In the genomic region with DNA sequence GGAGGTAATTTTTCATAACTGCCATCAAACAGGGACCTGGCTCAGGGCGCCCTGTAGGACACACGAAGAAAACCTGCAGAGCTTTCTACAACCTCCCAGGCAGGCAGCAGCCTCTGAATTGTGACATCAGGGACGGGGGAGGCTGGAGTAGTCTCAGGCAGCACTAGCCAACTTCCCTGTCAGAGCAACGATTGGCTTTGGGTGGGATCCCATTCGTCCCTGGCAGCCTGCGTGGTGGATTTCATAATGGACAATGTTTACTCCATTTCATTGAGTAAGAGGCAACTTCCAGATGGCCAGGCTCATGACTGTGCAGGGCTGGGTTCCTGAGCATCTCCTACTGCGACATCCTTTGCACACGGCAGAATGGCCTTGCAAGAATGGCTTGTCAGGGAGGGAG, we compare ENCODE assay signal across 9 mouse cellular contexts. TPM values are rescaled to one million over a fixed set of nuclear protein-coding genes. Genes with fewer than 3 reads are reported as not detected.
DNase-seq lines count a peak whose midpoint lies in the region; ATAC-seq and TF ChIP-seq lines count a peak whose summit lies in the region.
"Had no signal": no experiment of that assay in that cellular context is flagged by ENCODE, and none has a peak within 500 bp of the region (broad histone marks: within the 10 kb centered on the region; RNA-seq: fewer than 3 reads in every experiment).

No protein-coding gene starts in this region.

- no peaks in the 10 kb centered on the region for H3K9me3 ChIP-seq in liver, embryonic 11.5 days (ENCODE audit: control insufficient read depth, low read length)
- H3K9me3 ChIP-seq in heart, postnatal 0 days (replicated peaks; ENCODE audit: control insufficient read depth, low read length) = no peaks in the 10 kb centered on the region
- H3K9me3 ChIP-seq: heart, embryonic 15.5 days had no signal

- H3K27me3 ChIP-seq in liver, embryonic 11.5 days (replicated peaks; ENCODE audit: control insufficient read depth, insufficient read depth, low read length) = no peaks in the 10 kb centered on the region
- H3K27me3 ChIP-seq in heart, postnatal 0 days (ENCODE audit: control insufficient read depth, insufficient read depth, low read length) = no peaks in the 10 kb centered on the region
- H3K27me3 ChIP-seq: heart, embryonic 15.5 days had no signal

- TF ChIP-seq EP300 in heart, postnatal 0 days (IDR thresholded peaks at IDR 0.05; ENCODE audit: low read depth) = no peak

- H3K4me1 ChIP-seq in liver, embryonic 11.5 days (replicated peaks; ENCODE audit: control insufficient read depth, insufficient read depth, low read length) = no peaks in the 10 kb centered on the region
- 0 out of 2 replicates have a peak, but pooled peaks cover 15% of the 10 kb centered on the region for H3K4me1 ChIP-seq in heart, postnatal 0 days (ENCODE audit: control insufficient read depth, insufficient read depth)

- no peak overlapping the region for H3K9ac ChIP-seq in liver, embryonic 11.5 days (ENCODE audit: low read depth, low read length)
- H3K9ac ChIP-seq in heart, postnatal 0 days (replicated peaks; ENCODE audit: low read depth, low read length) = no peak overlapping the region
- H3K9ac ChIP-seq: heart, embryonic 15.5 days had no signal

- H3K36me3 ChIP-seq in liver, embryonic 11.5 days (ENCODE audit: control insufficient read depth, insufficient read depth, low read length) = no peaks in the 10 kb centered on the region
- no peaks in the 10 kb centered on the region for H3K36me3 ChIP-seq in heart, postnatal 0 days (replicated peaks; ENCODE audit: control insufficient read depth, insufficient read depth, low read length)
- H3K36me3 ChIP-seq: heart, embryonic 15.5 days had no signal

- intact Hi-C loops in left cerebral cortex, postnatal 36 days (cut with DNase I) = no loop called here

- no peak overlapping the region for H3K4me3 ChIP-seq in liver, embryonic 11.5 days (ENCODE audit: low read depth, low read length)
- no peak overlapping the region for H3K4me3 ChIP-seq in heart, postnatal 0 days (ENCODE audit: low read depth, low read length)
- H3K4me3 ChIP-seq: heart, embryonic 15.5 days had no signal

- TF ChIP-seq CTCF in heart, postnatal 0 days (IDR thresholded peaks at IDR 0.05; ENCODE audit: low read depth) = no peak

- H3K4me2 ChIP-seq in liver, embryonic 11.5 days = no peak overlapping the region
- H3K4me2 ChIP-seq in heart, postnatal 0 days (ENCODE audit: low read depth, low read length) = no peak overlapping the region
- H3K4me2 ChIP-seq: heart, embryonic 15.5 days had no signal

- ATAC-seq in liver, embryonic 11.5 days (replicated peaks; ENCODE audit: low FRiP score) = no peak
- ATAC-seq in common myeloid progenitor, adult 5-6 weeks (replicated peaks; ENCODE audit: low read depth, poor library complexity, severe bottlenecking) = peak; percentile 92
- peak; percentile 48 for ATAC-seq in heart, postnatal 0 days (ENCODE audit: insufficient read depth, low read depth)

- DNase-seq in liver = peak; percentile 24
- DNase-seq in liver, embryonic 11.5 days (ENCODE audit: low spot score) = no peak
- DNase-seq in heart, postnatal 0 days (ENCODE audit: low spot score) = no peak
- DNase-seq in left cerebral cortex, postnatal 36 days (ENCODE audit: low spot score in 2 of 2) = peak; percentile 87 to 90
- peak; percentile 62 for DNase-seq in ovary, adult 18-20 months (ENCODE audit: low spot score)
- no peak for DNase-seq in yolk sac, embryonic 10.5 days (ENCODE audit: low spot score)
- DNase-seq in T-cell, adult 2 months (ENCODE audit: low spot score) = no peak

- WGBS in liver, embryonic 11.5 days = 68% methylated on average over 8 of the region's 8 CpGs
- WGBS in heart, postnatal 0 days = 67% methylated on average over 8 of the region's 8 CpGs

- H3K27ac ChIP-seq in liver, embryonic 11.5 days (ENCODE audit: low read depth, low read length) = no peak overlapping the region
- H3K27ac ChIP-seq in heart, postnatal 0 days (ENCODE audit: low read depth) = no peak overlapping the region

RNA-seq across cellular contexts. Expression of a gene that starts 21.6 kb away (rescaled TPM):
- polyA plus RNA-seq in liver, embryonic 11.5 days (2014; fragmentation: Nextera tagmentation; extraction: Ambion mirVana) = 1.1 and 1.8 TPM in 2 replicates
- total RNA-seq in common myeloid progenitor, adult 5-6 weeks (2017) = 1.4 TPM in 1 of 2 replicates, not detected in the other
- total RNA-seq in heart, postnatal 0 days (2014; rRNA removed; ENCODE audit: low replicate concordance) = 7.3 and 12.7 TPM in 2 replicates
- polyA plus RNA-seq in heart, postnatal 0 days (2015; fragmentation: Nextera tagmentation; extraction: Ambion mirVana) = 1.6 and 1.9 TPM in 2 replicates
- 10 to 100 TPM; 14.2 to 26.7 TPM for total RNA-seq in left cerebral cortex, postnatal 36 days (2021)

RNA-seq across cellular contexts. Expression of a gene that starts 30.8 kb away (rescaled TPM):
- 33.2 and 33.3 TPM in 2 replicates for polyA plus RNA-seq in liver, embryonic 11.5 days (2014; fragmentation: Nextera tagmentation; extraction: Ambion mirVana)
- 0.29 and 3.4 TPM in 2 replicates for total RNA-seq in common myeloid progenitor, adult 5-6 weeks (2017)
- 71.1 and 122 TPM in 2 replicates for total RNA-seq in heart, postnatal 0 days (2014; rRNA removed; ENCODE audit: low replicate concordance)
- polyA plus RNA-seq in heart, postnatal 0 days (2015; fragmentation: Nextera tagmentation; extraction: Ambion mirVana) = 92.2 and 93.3 TPM in 2 replicates
- 1 to 10 TPM; 5.3 to 8.7 TPM for total RNA-seq in left cerebral cortex, postnatal 36 days (2021)

RNA-seq across cellular contexts. Expression of a gene that starts 34.7 kb away (rescaled TPM):
- 0.15 and 0.48 TPM in 2 replicates for polyA plus RNA-seq in liver, embryonic 11.5 days (2014; fragmentation: Nextera tagmentation; extraction: Ambion mirVana)
- 0.39 and 2.1 TPM in 2 replicates for total RNA-seq in common myeloid progenitor, adult 5-6 weeks (2017)
- 9.8 and 19.2 TPM in 2 replicates for total RNA-seq in heart, postnatal 0 days (2014; rRNA removed; ENCODE audit: low replicate concordance)
- 6.0 and 8.1 TPM in 2 replicates for polyA plus RNA-seq in heart, postnatal 0 days (2015; fragmentation: Nextera tagmentation; extraction: Ambion mirVana)
- 1 to 10 TPM in 1 of 2 experiments, under 1 TPM in 1; 0.89 to 1.6 TPM for total RNA-seq in left cerebral cortex, postnatal 36 days (2021)

RNA-seq across cellular contexts. Expression of a gene that starts 40.7 kb away (rescaled TPM):
- 8.5 and 9.2 TPM in 2 replicates for polyA plus RNA-seq in liver, embryonic 11.5 days (2014; fragmentation: Nextera tagmentation; extraction: Ambion mirVana)
- 36.7 and 65.1 TPM in 2 replicates for total RNA-seq in common myeloid progenitor, adult 5-6 weeks (2017)
- total RNA-seq in heart, postnatal 0 days (2014; rRNA removed; ENCODE audit: low replicate concordance) = 0.08 and 0.61 TPM in 2 replicates
- 0.54 and 0.79 TPM in 2 replicates for polyA plus RNA-seq in heart, postnatal 0 days (2015; fragmentation: Nextera tagmentation; extraction: Ambion mirVana)
- 1 to 10 TPM; 1.6 to 2.0 TPM for total RNA-seq in left cerebral cortex, postnatal 36 days (2021)

Comparison
In these comparisons a context has a peak if more than half of its experiments do, and no peak if none do; other contexts are left out.
1. DNase-seq: peak in liver (single experiment), left cerebral cortex, postnatal 36 days (2 of 2) and ovary, adult 18-20 months (single experiment); none in liver, embryonic 11.5 days (single experiment), heart, postnatal 0 days (single experiment), yolk sac, embryonic 10.5 days (single experiment) and T-cell, adult 2 months (single experiment).